Mouse (Mus musculus) thymus, postnatal 10 days (tissue): ENCODE data around the gene Cdk11b.
"Not testable (repeated sequence)": the region's sequence is repeated elsewhere in the genome, so short reads cannot be mapped to it uniquely, and the experiment has no call there.

Experiments
- DNase-seq, 2 experiments: peaks; one replicate each; pipeline ENCODE4 v3.0.0; 2021; ENCODE audit warnings: low spot score in 2 of 2

The Cdk11b gene

DNA sequence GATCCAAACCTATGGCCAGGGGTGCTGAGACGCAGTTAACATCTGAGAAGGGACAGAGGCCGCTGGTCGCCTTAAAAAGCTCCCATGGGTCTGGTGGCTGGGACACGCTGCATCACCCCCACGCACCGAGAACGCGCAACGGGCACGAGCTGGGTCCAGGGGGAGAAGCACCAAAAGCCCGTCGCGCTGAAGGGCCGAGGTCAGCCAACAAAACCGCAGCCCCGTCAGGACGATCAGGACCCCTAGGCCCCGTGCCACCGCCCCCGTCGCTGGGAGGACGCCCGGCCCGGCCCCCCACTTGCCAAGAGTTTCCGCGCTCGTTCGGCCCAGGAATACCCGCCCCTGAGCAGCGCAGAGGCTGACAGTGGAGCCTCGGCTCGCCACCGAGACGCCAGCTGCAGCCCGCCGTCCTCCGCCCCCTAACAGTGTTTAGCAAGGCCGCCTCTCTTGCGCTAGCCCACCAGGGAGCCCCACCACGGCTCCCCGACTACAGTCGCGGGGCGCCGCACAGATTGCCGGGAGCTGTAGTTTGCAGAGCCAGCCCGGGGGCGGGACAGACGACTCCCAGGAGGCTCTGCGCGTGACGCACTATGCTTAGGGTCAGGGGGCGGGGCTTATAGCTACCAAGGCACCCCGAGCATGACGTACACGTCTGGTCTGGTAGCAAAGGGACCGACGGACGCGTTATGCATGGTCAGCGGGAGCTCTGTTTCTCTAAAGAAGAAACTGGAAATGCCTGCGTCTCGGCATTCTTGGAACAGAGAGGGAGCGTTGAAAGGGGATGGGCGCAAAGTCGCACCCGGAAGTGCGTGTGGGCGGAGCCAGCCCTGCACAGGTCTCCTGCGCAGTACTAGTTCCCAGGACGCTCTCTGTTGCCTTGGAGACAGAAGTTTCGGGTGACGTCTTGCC lies 44.3 kb downstream of the Cdk11b start, which contains the start of gene Mib2:
Gene Mib2, minus strand, starts transcription at position 510 of the 909 bp plus-strand sequence.
- DNase-seq, result peak; percentile 96 to 97

DNA sequence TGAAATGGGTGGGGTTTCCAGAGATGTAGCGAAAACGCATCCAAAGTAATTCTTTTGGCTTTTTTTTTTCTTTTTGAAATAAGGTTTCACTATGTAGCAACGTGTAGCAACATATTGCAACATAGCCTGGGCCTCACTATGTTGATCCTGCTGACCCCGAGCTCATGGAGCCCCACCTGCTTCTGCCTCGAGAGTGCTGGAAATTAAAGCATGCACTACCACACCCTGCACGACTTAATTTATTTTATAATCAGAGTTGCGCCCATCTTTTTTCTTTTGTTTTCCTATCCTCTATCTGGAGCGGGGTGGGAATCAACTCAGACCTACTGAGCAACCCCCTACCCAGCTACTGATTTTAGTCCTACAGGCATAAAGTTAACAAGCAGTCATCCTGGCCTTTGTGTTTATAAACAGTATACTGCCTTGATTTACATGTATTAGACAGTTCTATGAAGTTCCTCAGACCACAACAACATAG lies 45.0 kb downstream of the Cdk11b start:
- no peak for DNase-seq

DNA sequence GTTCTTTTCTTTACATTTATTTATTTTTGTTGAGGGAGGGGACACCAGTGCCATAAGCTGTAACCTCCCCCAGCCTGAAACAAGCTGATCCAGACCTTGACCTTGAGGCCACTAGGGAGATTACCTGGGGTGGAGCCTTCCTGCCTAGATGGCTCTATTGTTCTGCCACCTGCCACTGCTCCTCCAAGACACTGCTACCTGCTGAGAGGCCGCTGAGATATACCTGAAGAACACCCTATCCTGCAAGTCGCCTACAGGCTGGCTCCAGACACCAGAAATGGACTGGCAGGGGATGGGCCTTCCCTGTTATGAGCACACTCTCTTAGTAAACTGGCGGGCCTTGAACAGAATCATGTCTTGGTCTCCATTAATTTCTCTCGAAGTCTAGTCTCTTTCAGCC lies 45.6 kb downstream of the Cdk11b start:
- not testable (repeated sequence) for DNase-seq

DNA sequence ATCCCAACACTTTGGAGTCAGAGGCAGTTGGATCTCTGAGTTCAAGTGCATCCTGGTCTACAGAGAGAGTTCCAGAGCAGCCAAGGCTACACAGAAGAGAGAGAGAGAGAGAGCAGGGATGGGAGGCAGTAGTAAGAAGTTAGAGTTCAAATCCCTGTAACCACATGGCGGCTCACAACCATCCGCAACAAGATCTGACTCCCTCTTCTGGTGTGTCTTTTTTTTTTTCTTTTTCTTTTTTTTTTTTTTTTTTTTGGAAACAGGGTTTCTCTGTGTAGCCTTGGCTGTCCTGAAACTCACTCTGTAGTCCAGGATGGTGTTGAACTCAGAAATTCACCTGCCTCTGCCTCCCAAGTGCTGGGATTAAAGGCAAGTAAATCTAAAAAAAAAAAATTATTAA lies 47.4 kb downstream of the Cdk11b start:
- DNase-seq, result no peak

DNA sequence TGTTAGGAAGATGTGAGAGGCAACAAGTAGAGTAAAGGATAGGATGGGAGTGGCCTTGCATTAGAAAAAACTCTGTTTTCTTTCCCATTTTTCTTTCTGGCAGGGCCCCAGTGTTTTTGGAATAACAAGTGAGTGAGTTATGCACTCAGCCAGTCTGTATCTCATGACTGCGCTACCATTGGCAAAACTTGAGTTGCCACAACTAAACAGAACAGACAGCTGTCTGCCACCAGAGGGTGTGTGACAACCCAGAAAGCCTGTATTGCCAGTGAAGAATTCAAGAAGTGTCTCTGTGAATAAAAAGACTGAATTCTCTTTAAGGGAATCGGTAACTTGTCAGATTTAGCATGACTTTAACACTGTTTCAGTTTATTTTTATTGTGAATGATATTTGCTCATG lies 51.3 kb downstream of the Cdk11b start:
- DNase-seq, result no peak

DNA sequence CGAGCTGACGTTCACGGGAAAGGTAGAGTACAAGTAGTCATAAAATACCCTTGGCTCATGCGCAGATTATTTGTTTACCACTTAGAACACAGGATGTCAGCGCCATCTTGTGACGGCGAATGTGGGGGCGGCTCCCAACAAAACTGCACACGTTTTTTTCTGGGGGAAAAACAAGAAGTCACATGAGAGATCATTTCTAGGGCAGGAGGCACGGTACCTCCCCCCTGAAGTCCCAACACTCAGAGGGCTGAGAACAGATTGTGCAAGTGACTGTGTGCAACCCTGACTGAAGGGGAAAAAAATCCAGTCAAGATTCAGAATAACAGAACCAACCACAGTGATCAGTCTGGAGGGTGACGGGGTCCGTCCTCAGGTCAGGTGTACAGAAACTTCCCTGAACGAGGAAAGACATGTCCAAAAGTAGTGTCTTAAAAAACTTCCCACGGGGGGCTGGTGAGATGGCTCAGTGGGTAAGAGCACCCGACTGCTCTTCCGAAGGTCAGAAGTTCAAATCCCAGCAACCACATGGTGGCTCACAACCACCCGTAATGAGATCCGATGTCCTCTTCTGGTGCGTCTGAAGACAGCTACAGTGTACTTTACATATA lies 59.1 kb downstream of the Cdk11b start:
- not testable (repeated sequence) for DNase-seq

DNA sequence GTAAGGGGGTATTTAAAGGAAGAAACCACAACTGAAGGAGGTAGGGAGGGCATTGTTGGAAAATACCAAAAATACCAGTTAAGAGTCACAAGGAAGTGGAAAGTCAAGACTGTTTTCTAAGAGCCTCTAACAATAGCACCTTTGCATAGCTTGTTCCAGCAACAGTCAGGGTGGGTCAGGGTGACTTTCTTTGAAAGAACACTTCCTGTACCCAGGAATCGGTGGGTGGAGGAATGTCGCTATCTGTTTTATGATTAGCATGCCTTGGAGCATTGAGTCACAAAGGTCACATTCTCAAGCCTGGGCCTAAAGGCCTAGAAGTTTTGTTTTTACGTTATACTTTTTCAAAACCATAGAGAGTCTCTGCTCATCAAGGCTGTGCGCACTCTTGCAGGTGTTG lies 63.1 kb downstream of the Cdk11b start:
- DNase-seq, result not testable (repeated sequence)

DNA sequence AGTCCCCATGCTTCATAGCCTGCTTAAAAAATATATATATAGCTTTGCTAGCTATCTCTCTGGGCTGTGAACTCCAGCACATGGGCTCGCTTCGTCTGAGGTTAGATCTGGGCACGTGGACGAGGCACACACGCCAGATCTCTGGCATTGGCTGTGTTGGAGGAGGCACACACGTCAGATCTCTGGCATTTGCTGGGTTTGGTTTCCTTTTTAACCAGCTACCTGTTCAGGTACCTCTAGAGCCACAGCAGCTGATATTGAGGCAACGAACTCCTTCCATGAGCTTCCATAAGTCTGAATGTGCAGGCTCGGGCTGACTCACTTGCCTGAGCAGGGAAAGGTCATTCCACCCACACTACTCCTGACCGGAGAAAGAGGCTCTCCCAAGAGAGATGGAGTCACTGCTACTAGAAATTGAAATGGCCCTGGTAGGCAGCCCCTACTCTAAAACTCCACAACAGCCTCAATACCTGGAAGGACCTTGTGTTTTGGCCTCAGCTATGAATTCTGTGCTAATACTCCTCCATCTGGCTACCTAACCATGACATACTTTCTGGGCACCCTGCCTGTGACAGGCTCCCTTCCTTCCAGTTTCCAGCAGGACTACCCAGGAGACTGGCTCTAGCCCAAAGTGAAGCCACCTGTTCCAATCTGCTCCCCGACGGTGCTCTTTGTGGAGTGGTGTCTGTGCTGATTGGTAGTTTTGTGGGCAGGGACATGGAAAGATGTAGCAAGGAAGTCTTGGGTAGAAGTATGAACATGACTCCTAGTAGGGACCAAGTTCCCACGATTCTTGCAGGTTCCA lies 66.1 kb downstream of the Cdk11b start:
- no peak for DNase-seq

DNA sequence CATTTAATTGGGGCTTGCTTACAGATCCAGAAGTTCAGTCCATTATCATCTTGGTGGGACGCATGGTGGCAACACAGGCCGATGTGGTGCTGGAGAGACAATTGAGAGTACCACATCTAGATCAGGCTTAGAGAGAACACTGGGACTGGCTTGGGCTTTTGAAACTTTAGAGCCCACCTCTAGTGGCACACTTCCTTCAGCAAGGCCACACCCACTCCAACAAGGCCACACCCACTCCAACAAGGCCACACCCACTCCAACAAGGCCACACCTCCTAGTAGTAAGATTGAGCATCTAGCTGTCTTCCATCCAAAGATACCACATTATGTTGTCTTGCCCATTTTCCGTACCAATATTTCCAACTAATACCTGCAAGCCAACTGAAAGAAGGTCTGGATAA lies 67.8 kb downstream of the Cdk11b start:
- DNase-seq, result no peak

DNA sequence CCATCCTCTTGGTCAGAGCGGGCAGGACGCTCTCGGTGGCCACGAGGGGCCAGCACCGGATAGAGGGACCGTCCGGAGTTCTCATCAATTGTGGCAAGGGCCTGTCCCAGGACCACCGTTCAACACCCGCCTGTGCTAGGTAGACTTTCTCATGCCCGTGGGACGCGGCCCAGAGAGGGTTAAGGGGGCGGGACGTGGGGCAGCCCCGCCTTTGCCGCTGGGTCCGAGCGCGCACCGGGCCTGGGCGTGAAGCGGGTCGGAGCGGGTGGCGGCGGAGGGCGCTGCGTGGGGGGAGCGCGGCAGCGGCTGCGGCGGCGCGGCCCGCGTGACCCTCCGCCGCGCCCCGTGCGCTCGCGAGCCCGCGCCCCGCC lies 69.4 kb downstream of the Cdk11b start, which contains the start of gene Fndc10:
Gene Fndc10, plus strand, starts transcription at position 232 of the 371 bp plus-strand sequence.
- peak; percentile 46 to 56 for DNase-seq

DNA sequence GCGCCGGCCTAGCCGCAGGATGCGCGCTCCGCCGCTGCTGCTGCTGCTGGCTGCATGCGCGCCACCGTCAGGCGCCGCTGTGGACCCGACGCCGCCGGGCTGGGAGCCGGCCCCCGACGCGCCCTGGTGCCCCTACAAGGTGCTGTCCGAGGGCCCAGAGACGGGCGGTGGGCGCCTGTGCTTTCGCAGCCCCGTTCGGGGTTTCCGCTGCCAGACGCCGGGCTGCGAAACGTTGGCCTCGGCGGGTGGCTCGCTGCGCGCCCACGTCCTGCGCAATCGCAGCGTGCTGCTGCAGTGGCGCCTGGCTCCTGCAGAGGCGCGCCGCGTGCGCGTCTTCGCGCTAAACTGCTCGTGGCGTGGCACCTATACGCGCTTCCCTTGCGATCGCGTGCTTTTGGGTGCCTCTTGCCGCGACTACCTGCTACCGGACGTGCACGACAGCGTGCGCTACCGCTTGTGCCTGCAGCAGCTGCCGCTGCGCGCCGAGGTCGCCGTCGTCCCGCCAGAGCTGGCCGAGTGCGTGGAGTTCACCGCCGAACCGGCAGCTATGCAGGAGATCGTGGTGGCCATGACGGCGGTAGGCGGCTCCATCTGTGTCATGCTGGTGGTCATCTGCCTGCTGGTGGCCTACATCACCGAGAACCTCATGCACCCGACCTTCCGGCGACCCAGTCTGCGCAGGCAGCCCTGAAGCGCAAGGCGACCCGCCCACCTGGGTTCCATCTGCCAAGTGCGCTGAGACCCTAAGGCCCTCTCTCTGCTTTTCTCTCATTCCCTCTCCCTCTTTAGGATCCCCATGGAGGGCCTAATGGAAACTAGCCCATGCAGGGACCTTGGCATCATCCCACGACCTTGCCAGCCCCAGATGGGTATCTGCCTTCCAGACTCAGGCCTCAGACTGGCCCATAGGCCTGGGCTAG lies 70.1 kb downstream of the Cdk11b start:
- peak; percentile 69 to 70 for DNase-seq

DNA sequence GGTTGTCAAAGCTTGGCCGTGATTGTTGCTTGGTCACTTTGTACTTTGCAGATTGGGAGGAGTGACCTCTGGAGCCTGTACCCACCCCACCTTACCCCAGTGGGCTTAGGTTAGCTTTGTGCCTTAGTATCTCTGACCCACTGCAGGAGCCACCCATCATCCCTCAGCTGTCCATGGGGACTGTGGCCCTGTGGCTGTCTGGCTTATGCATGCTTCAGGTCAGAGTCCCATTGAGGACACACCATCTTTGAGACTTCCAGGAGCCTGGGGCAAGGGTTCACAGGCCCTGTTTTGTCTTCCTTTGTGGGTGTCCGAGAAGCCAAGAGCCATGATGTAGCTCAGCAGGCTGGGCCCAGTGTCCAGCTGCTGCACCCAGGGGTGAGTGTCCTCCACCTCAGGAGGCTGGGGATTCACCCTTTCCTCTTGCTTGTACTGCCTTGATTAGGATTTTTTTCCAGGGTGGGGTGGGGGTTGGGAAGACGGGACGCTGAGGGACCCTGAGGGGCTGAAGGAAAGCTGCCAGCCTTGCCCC lies 70.9 kb downstream of the Cdk11b start:
- DNase-seq, result no peak

DNA sequence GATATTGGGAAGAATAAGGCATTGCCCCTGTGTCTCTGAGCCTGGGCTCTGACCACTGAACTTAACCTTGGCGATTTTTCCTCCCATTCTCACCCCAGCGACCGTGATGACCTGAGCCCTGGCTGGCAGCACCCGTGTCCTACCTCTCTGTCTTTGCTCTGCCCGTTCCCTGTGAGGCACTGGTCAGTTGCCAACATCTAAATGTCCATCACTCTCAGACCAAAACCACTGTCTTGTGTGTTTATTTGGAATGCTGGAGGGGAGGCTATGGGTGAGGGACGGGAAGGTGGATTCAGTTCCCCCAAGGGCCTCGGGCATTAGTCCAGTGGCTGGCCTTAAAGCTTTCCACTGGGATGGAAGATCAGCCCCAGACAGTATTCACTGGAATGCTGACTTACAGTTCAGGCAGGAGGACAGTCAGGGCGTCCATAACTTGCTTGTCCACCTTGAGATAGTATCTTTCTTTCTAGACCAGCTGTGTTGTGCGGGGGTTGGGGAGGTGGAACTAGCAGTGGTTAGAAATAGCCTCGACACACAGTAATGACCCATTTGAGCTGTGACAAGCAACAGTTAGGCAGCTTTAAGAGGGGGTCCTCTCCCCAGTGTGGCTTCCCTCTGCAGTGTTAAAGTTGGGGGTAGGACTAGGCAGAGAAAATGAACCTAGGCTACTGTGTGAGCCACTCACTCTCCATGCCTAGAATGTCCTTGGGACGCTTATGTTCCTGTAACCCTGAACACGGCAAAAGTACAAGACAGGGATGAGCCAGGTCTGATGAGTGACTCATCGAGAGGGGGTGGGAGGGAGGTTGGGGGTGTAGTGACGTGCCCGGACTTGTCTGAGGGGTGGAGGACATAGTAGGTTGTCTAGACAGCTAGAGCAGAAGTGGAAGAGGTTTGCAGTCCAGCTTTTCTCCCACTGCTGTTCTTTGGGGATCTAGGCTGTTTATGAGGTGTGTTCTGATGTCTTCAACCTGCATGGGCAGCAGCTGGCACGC lies 71.9 kb downstream of the Cdk11b start:
- DNase-seq, result no peak
